Mouse (Mus musculus): Measurements from ENCODE around the gene Olfr780. TPM values are rescaled to one million over a fixed set of nuclear protein-coding genes. Genes with fewer than 3 reads are reported as not detected.
"Not testable (repeated sequence)": the region's sequence is repeated elsewhere in the genome, so short reads cannot be mapped to it uniquely, and the experiment has no call there.

The Olfr780 gene
- not detected in 2 replicates for polyA plus RNA-seq (2015; fragmentation: Nextera tagmentation; extraction: Ambion mirVana)

DNA sequence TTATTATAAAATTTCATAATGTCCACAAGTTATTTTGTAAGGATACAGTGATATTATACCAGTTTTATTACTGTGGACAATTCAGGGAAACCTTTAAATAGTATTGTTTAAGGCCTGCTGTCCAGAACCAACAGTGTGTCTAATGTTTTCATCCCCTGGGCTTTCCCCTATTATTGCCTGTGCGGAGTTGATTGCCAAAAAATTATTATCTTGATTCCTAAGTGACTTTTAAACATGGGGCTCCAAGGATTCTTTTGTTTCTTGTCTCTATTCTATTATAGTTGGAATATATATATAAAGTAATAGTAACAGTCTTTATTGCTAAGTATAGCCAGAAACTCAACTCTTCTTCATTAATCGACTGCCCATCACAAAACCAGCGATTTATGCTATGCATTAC lies at the start of gene Olfr780:
Olfr780 (plus strand) TSS at position 301 of the 400 bp plus-strand sequence.
- Histone ChIP-seq H3K27me3 (no peaks in the 10 kb centered on the region), H3K9me3 (replicated peaks) (no peaks in the 10 kb centered on the region), H3K36me3 (no peaks in the 10 kb centered on the region), H3K27ac (no peak within 1 kb of the TSS), H3K4me3 (replicated peaks) (no peak within 1 kb of the TSS), H3K9ac (no peak within 1 kb of the TSS), H3K4me2 (no peak within 1 kb of the TSS), H3K4me1 (replicated peaks) (no peaks in the 10 kb centered on the region)
- DNase-seq (no peak), ATAC-seq (ENCODE audit: low read depth) (no peak)
- WGBS (ENCODE audit: insufficient replicate concordance), result 64% methylated on average over 3 of the region's 3 CpGs

- no peak within 1 kb of the TSS for H3K4me3 ChIP-seq (replicated peaks)
- no peaks in the 10 kb centered on the region for H3K36me3 ChIP-seq
- no peak within 1 kb of the TSS for H3K9ac ChIP-seq
- no peak within 1 kb of the TSS for H3K4me2 ChIP-seq
- ATAC-seq (ENCODE audit: low read depth) (no peak), DNase-seq (no peak)
- H3K9me3 ChIP-seq (replicated peaks), result no peaks in the 10 kb centered on the region
- H3K27ac ChIP-seq, result no peak within 1 kb of the TSS
- H3K4me1 ChIP-seq (replicated peaks), result no peaks in the 10 kb centered on the region
- no peaks in the 10 kb centered on the region for H3K27me3 ChIP-seq
- WGBS (ENCODE audit: insufficient replicate concordance), result 70% methylated on average over 2 of the region's 2 CpGs
These were observed 46.8 kb upstream of the Olfr780 start, which contains the start of gene Olfr777 for GRCm38 (mm10) chr10:129271081-129271535. TSS of gene Olfr777 (minus strand) at chr10:129271485.

DNA sequence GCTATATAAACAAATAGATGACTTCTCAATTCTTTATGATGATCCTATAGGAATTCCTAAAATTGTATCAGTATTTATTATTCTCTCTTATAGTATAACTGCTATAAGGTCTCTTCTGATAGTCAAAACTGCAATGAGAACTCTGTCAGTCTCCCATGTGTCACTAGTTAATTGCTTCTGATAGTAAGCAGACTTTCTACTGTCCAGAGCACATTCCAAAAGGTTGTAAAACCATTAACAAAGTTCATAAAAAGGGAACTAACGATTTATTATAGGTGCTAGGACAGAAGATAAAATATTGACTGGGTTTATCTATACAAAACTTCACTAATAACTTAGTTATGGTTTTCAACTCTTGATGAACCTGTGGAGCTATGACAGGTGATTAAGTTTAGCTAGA lies 4.9 kb upstream of the Olfr780 start:
- H3K4me2 ChIP-seq; H3K4me1 ChIP-seq (replicated peaks); ATAC-seq (ENCODE audit: low read depth); H3K9ac ChIP-seq; H3K4me3 ChIP-seq (replicated peaks); H3K36me3 ChIP-seq; H3K27ac ChIP-seq; H3K9me3 ChIP-seq (replicated peaks); H3K27me3 ChIP-seq; DNase-seq: not testable (repeated sequence)
- 24% methylated on average over 1 of the region's 1 CpGs for WGBS (ENCODE audit: insufficient replicate concordance)

DNA sequence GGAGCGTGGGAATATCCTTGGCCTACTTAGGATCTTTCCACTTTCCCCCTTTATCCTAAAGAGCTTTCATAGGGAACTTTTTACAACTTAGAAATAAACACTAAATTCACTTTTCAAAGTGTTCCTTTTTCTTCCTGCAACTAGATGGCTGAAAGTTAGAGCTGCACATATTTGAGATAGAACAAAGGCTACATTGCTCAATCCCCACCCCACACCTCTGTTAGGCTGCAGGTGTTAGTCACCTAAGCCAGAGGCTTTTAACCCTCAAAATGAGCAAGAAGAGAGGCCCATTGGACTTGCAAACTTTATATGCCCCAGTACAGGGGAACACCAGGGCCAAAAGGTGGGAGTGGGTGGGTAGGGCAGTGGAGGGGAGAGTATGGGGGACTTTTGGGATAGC lies 4.4 kb upstream of the Olfr780 start:
- H3K27me3 ChIP-seq; H3K36me3 ChIP-seq; H3K9ac ChIP-seq; ATAC-seq (ENCODE audit: low read depth); H3K27ac ChIP-seq; H3K4me2 ChIP-seq; DNase-seq; H3K9me3 ChIP-seq (replicated peaks); H3K4me1 ChIP-seq (replicated peaks); H3K4me3 ChIP-seq (replicated peaks): not testable (repeated sequence)
- WGBS (ENCODE audit: insufficient replicate concordance), result no CpG with 5 or more reads among the region's 1 CpGs

DNA sequence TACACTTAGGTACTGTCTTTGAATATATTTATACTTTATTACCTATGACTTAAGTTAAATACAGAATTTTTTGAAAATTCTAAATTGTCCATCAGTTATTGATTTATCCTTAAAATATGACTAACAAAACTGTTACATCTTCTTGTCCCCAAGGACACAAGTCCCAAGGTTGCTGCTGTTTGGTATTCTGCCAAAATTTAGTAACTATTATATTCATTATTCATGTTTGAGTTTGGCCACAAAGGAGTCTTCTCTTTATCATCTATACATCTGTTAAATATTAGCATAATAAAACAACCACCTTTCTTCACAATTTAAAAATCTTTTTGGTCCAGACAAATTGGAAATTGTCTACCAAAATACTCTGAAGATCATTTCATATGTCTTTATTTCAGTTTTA lies 10.6 kb downstream of the Olfr780 start, which contains the start of gene Olfr781:
Olfr781 (plus strand) TSS at position 301 of the 400 bp plus-strand sequence.
- Histone ChIP-seq H3K9ac (no peak within 1 kb of the TSS), H3K9me3 (replicated peaks) (no peaks in the 10 kb centered on the region), H3K4me2 (no peak within 1 kb of the TSS), H3K27ac (no peak within 1 kb of the TSS), H3K4me3 (replicated peaks) (no peak within 1 kb of the TSS), H3K36me3 (no peaks in the 10 kb centered on the region), H3K4me1 (replicated peaks) (no peaks in the 10 kb centered on the region), H3K27me3 (no peaks in the 10 kb centered on the region)
- no peak for DNase-seq
- ATAC-seq (ENCODE audit: low read depth), result no peak

DNA sequence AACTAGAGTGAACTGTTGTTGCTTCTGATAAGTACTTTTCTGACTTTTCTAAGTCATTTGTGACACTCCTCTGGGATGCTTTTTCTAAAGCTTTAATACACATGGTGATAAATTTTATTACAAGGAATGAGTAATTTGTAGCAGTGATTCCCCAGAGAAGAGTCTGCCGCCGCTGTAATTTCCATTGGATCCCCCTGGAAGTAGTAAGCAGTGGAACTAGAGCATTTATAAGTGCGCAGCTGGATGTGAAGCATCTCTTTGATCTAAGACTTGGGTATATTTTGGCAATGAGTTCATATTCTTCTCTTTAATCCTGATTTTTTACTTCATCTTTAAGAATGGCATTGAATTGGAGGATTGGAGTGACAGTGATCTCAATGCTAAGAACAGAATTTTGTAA lies 30.6 kb downstream of the Olfr780 start, which contains the start of gene Olfr782:
Olfr782 (plus strand) TSS at position 301 of the 400 bp plus-strand sequence.
- DNase-seq (no peak), ATAC-seq (ENCODE audit: low read depth) (no peak)
- 66% methylated on average over 3 of the region's 3 CpGs for WGBS (ENCODE audit: insufficient replicate concordance)
- Histone ChIP-seq H3K27ac (no peak within 1 kb of the TSS), H3K4me1 (replicated peaks) (no peaks in the 10 kb centered on the region), H3K9ac (no peak within 1 kb of the TSS), H3K9me3 (replicated peaks) (no peaks in the 10 kb centered on the region), H3K27me3 (no peaks in the 10 kb centered on the region), H3K4me2 (no peak within 1 kb of the TSS), H3K36me3 (no peaks in the 10 kb centered on the region), H3K4me3 (replicated peaks) (no peak within 1 kb of the TSS)

DNA sequence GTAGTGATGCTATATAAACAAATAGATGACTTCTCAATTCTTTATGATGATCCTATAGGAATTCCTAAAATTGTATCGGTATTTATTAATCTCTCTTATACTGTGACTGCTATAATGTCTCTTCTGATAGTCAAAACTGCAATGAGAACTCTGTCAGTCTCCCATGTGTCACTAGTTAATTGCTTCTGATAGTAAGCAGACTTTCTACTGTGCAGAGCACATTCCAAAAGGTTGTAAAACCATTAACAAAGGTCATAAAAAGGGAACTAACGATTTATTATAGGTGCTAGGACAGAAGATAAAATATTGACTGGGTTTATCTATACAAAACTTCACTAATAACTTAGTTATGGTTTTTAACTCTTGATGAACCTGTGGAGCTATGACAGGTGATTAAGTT lies 34.6 kb downstream of the Olfr780 start:
- H3K9ac ChIP-seq; H3K9me3 ChIP-seq (replicated peaks); H3K27ac ChIP-seq; H3K36me3 ChIP-seq; ATAC-seq (ENCODE audit: low read depth); H3K4me3 ChIP-seq (replicated peaks); DNase-seq; H3K27me3 ChIP-seq; H3K4me1 ChIP-seq (replicated peaks); H3K4me2 ChIP-seq: not testable (repeated sequence)
- WGBS (ENCODE audit: insufficient replicate concordance), result 50% methylated on average over 2 of the region's 2 CpGs

- not testable (repeated sequence) for H3K27me3 ChIP-seq; H3K36me3 ChIP-seq; ATAC-seq (ENCODE audit: low read depth); H3K4me3 ChIP-seq (replicated peaks); H3K27ac ChIP-seq; H3K4me2 ChIP-seq; H3K9me3 ChIP-seq (replicated peaks); DNase-seq; H3K9ac ChIP-seq; H3K4me1 ChIP-seq (replicated peaks)
- 61% methylated on average over 4 of the region's 4 CpGs for WGBS (ENCODE audit: insufficient replicate concordance)
These were observed 38.6 kb downstream of the Olfr780 start for GRCm38 (mm10) chr10:129356496-129356895.

- no peak overlapping the region for H3K27ac ChIP-seq
- H3K9me3 ChIP-seq (replicated peaks), result no peaks in the 10 kb centered on the region; the same call in 1 of the 2 replicates
- WGBS (ENCODE audit: insufficient replicate concordance), result 63% methylated on average over 5 of the region's 5 CpGs
- ATAC-seq (ENCODE audit: low read depth) (no peak), DNase-seq (no peak)
- no peaks in the 10 kb centered on the region for H3K36me3 ChIP-seq
- H3K4me1 ChIP-seq (replicated peaks), result no peaks in the 10 kb centered on the region
- no peak overlapping the region for H3K4me3 ChIP-seq (replicated peaks)
- H3K27me3 ChIP-seq, result no peaks in the 10 kb centered on the region
- H3K9ac ChIP-seq, result no peak overlapping the region
- H3K4me2 ChIP-seq, result no peak overlapping the region
These were observed 39.4 kb downstream of the Olfr780 start for GRCm38 (mm10) chr10:129357307-129357706.

Other genes with a start within 250 kb of the Olfr780 start
- gene Olfr766-ps1, start 249.1 kb upstream of the Olfr780 start, polyA plus RNA-seq (2015; fragmentation: Nextera tagmentation; extraction: Ambion mirVana), result not detected in 2 replicates
- gene Olfr767, start 235.2 kb upstream of the Olfr780 start, polyA plus RNA-seq (2015; fragmentation: Nextera tagmentation; extraction: Ambion mirVana), result not detected in 2 replicates
- gene Olfr768, start 218.7 kb upstream of the Olfr780 start, polyA plus RNA-seq (2015; fragmentation: Nextera tagmentation; extraction: Ambion mirVana), result not detected in 2 replicates
- not detected in 2 replicates for gene Olfr769, start 200.3 kb upstream of the Olfr780 start, polyA plus RNA-seq (2015; fragmentation: Nextera tagmentation; extraction: Ambion mirVana)
- not detected in 2 replicates for gene Olfr770, start 179.1 kb upstream of the Olfr780 start, polyA plus RNA-seq (2015; fragmentation: Nextera tagmentation; extraction: Ambion mirVana)
- gene Olfr771, start 153.4 kb upstream of the Olfr780 start, polyA plus RNA-seq (2015; fragmentation: Nextera tagmentation; extraction: Ambion mirVana), result not detected in 2 replicates
- gene Olfr772, start 140.2 kb upstream of the Olfr780 start, polyA plus RNA-seq (2015; fragmentation: Nextera tagmentation; extraction: Ambion mirVana), result not detected in 2 replicates
- gene Olfr773, start 130.7 kb upstream of the Olfr780 start, polyA plus RNA-seq (2015; fragmentation: Nextera tagmentation; extraction: Ambion mirVana), result not detected in 2 replicates
- gene Olfr774, start 81.9 kb upstream of the Olfr780 start, polyA plus RNA-seq (2015; fragmentation: Nextera tagmentation; extraction: Ambion mirVana), result not detected in 2 replicates
- gene Olfr775, start 69.7 kb upstream of the Olfr780 start, polyA plus RNA-seq (2015; fragmentation: Nextera tagmentation; extraction: Ambion mirVana), result not detected in 2 replicates
- gene Olfr776, start 59.0 kb upstream of the Olfr780 start, polyA plus RNA-seq (2015; fragmentation: Nextera tagmentation; extraction: Ambion mirVana), result not detected in 2 replicates
- gene Olfr777, start 46.6 kb upstream of the Olfr780 start, polyA plus RNA-seq (2015; fragmentation: Nextera tagmentation; extraction: Ambion mirVana), result not detected in 2 replicates
- not detected in 2 replicates for gene Olfr781, start 10.7 kb downstream of the Olfr780 start, polyA plus RNA-seq (2015; fragmentation: Nextera tagmentation; extraction: Ambion mirVana)
- gene Olfr782, start 30.7 kb downstream of the Olfr780 start, polyA plus RNA-seq (2015; fragmentation: Nextera tagmentation; extraction: Ambion mirVana), result not detected in 2 replicates
- gene Olfr784, start 66.0 kb downstream of the Olfr780 start, polyA plus RNA-seq (2015; fragmentation: Nextera tagmentation; extraction: Ambion mirVana), result 0.03 TPM in 1 of 2 replicates, not detected in the other
- not detected in 2 replicates for gene Olfr785, start 87.3 kb downstream of the Olfr780 start, polyA plus RNA-seq (2015; fragmentation: Nextera tagmentation; extraction: Ambion mirVana)
- not detected in 2 replicates for gene Olfr786, start 109.2 kb downstream of the Olfr780 start, polyA plus RNA-seq (2015; fragmentation: Nextera tagmentation; extraction: Ambion mirVana)
- not detected in 2 replicates for gene Olfr787, start 143.7 kb downstream of the Olfr780 start, polyA plus RNA-seq (2015; fragmentation: Nextera tagmentation; extraction: Ambion mirVana)
- not detected in 2 replicates for gene Olfr788, start 152.9 kb downstream of the Olfr780 start, polyA plus RNA-seq (2015; fragmentation: Nextera tagmentation; extraction: Ambion mirVana)
- not detected in 2 replicates for gene Olfr789, start 166.6 kb downstream of the Olfr780 start, polyA plus RNA-seq (2015; fragmentation: Nextera tagmentation; extraction: Ambion mirVana)
- not detected in 2 replicates for gene Olfr790, start 180.4 kb downstream of the Olfr780 start, polyA plus RNA-seq (2015; fragmentation: Nextera tagmentation; extraction: Ambion mirVana)
- not detected in 2 replicates for gene Olfr791, start 203.7 kb downstream of the Olfr780 start, polyA plus RNA-seq (2015; fragmentation: Nextera tagmentation; extraction: Ambion mirVana)
- not detected in 2 replicates for gene Olfr792, start 221.0 kb downstream of the Olfr780 start, polyA plus RNA-seq (2015; fragmentation: Nextera tagmentation; extraction: Ambion mirVana)
- gene Olfr794, start 249.5 kb downstream of the Olfr780 start, polyA plus RNA-seq (2015; fragmentation: Nextera tagmentation; extraction: Ambion mirVana), result not detected in 2 replicates